Mouse (Mus musculus) MEL (cell line): ENCODE measurements around the gene Nabp2. TPM values are rescaled to one million over a fixed set of nuclear protein-coding genes. Genes with fewer than 3 reads are reported as not detected.

Experiments
- DNase-seq: peaks from one replicate; pipeline ENCODE4 v3.0.0; 2011; ENCODE audit warnings: low read depth, low spot score
- H3K27ac ChIP-seq: 2 replicates; pipeline ENCODE4 v1.5.1; 2012; ENCODE audit warnings: low read depth, mild to moderate bottlenecking, control low read depth, low read length, moderate library complexity; ENCODE audit not compliant: control insufficient read depth
- H3K27me3 ChIP-seq, 2 experiments: fragments of 150-350 bp in 1 of 2; sonication (generic) in 1 of 2; 2 replicates each; pipeline ENCODE4 v1.6.1; 2012; ENCODE audit warnings: low read length in 2 of 2, mild to moderate bottlenecking in 2 of 2, improper control_type of control experiment in 1 of 2, moderate library complexity in 1 of 2; ENCODE audit not compliant: insufficient read depth in 2 of 2, control insufficient read depth in 1 of 2
- H3K36me3 ChIP-seq, 2 experiments: 2 replicates each; pipeline ENCODE4 v1.6.1; 2012 to 2014; ENCODE audit warnings: low read length in 2 of 2, improper control_type of control experiment in 1 of 2, inconsistent platforms in 1 of 2, mild to moderate bottlenecking in 1 of 2; ENCODE audit not compliant: insufficient read depth in 2 of 2, control insufficient read depth in 1 of 2
- H3K4me1 ChIP-seq, 2 experiments: fragments of 150-350 bp in 1 of 2; sonication (generic) in 1 of 2; 2 replicates each; pipeline ENCODE4 v1.6.1; 2012; ENCODE audit warnings: low read length in 2 of 2, improper control_type of control experiment in 1 of 2, mild to moderate bottlenecking in 1 of 2; ENCODE audit not compliant: insufficient read depth in 2 of 2, control insufficient read depth in 1 of 2
- H3K4me3 ChIP-seq, 2 experiments: fragments of 150-350 bp in 1 of 2; sonication (generic) in 1 of 2; 2 replicates each; pipeline ENCODE4 v1.5.1; 2012; ENCODE audit warnings: low read depth in 2 of 2, low read length in 2 of 2, mild to moderate bottlenecking in 2 of 2, moderate library complexity in 2 of 2, control low read depth in 1 of 2, improper control_type of control experiment in 1 of 2; ENCODE audit not compliant: control insufficient read depth in 1 of 2, insufficient read depth in 1 of 2
- H3K79me2 ChIP-seq: 2 replicates; pipeline ENCODE4 v1.6.1; 2012; ENCODE audit warnings: mild to moderate bottlenecking, low read length, moderate library complexity; ENCODE audit not compliant: control insufficient read depth, poor library complexity, insufficient read depth
- H3K9ac ChIP-seq: 2 replicates; pipeline ENCODE4 v1.6.1; 2012; ENCODE audit warnings: low read depth, mild to moderate bottlenecking, control low read depth, low read length, moderate library complexity; ENCODE audit not compliant: control insufficient read depth, poor library complexity, severe bottlenecking
- H3K9me3 ChIP-seq: fragments of 150-350 bp; sonication (generic); replicated peaks from 2 replicates; pipeline ENCODE4 v1.6.1; 2012; ENCODE audit warnings: mild to moderate bottlenecking, low read length, improper control_type of control experiment, moderate library complexity; ENCODE audit not compliant: insufficient read depth
- CHD1 ChIP-seq: IDR thresholded peaks from 2 replicates; pipeline ENCODE4 v1.6.1; 2012; ENCODE audit warnings: low read depth, mild to moderate bottlenecking, inconsistent platforms, low read length, improper control_type of control experiment
- CHD2 ChIP-seq: IDR thresholded peaks from 2 replicates; pipeline ENCODE4 v1.6.1; 2011; ENCODE audit warnings: low read length, improper control_type of control experiment
- E2F4 ChIP-seq: IDR thresholded peaks from 2 replicates; pipeline ENCODE4 v1.6.1; 2011; ENCODE audit warnings: low read depth, low read length, improper control_type of control experiment, borderline replicate concordance
- ETS1 ChIP-seq: IDR thresholded peaks from 2 replicates; pipeline ENCODE4 v1.6.1; 2012; ENCODE audit warnings: low read depth, mild to moderate bottlenecking, inconsistent platforms, low read length, improper control_type of control experiment, moderate library complexity
- GABPA ChIP-seq: IDR thresholded peaks from 2 replicates; pipeline ENCODE4 v1.6.1; 2012; ENCODE audit warnings: low read depth, mild to moderate bottlenecking, inconsistent platforms, low read length, improper control_type of control experiment, moderate library complexity
- GATA1 ChIP-seq: IDR thresholded peaks from 2 replicates; pipeline ENCODE4 v1.6.1; 2011; ENCODE audit warnings: low read depth, low read length, improper control_type of control experiment
- HCFC1 ChIP-seq: IDR thresholded peaks from 2 replicates; pipeline ENCODE4 v1.6.1; 2012; ENCODE audit warnings: low read depth, mild to moderate bottlenecking, inconsistent platforms, low read length, improper control_type of control experiment, moderate library complexity
- JUND ChIP-seq: IDR thresholded peaks from 2 replicates; pipeline ENCODE4 v1.6.1; 2011; ENCODE audit warnings: low read depth, mild to moderate bottlenecking, improper control_type of control experiment, low read length
- KAT2A ChIP-seq: conservative IDR thresholded peaks from 2 replicates; pipeline ENCODE4 v1.6.1; 2012; ENCODE audit warnings: low read depth, low read length, improper control_type of control experiment, inconsistent platforms
- MAX ChIP-seq: IDR thresholded peaks from 2 replicates; pipeline ENCODE4 v1.6.1; 2011; ENCODE audit warnings: low read length, improper control_type of control experiment
- MAZ ChIP-seq: IDR thresholded peaks from 2 replicates; pipeline ENCODE4 v1.6.1; 2012; ENCODE audit warnings: low read depth, mild to moderate bottlenecking, inconsistent platforms, low read length, improper control_type of control experiment
- MEF2A ChIP-seq: IDR thresholded peaks from 2 replicates; pipeline ENCODE4 v1.6.1; 2014; ENCODE audit warnings: low read depth, mild to moderate bottlenecking, inconsistent platforms, low read length, improper control_type of control experiment; ENCODE audit not compliant: poor library complexity, insufficient replicate concordance, severe bottlenecking; ENCODE audit errors: extremely low read depth
- MXI1 ChIP-seq: IDR thresholded peaks from 2 replicates; pipeline ENCODE4 v1.6.1; 2011; ENCODE audit warnings: mild to moderate bottlenecking, low read depth, low read length, improper control_type of control experiment
- MYB ChIP-seq: IDR thresholded peaks from 2 replicates; pipeline ENCODE4 v1.6.1; 2011; ENCODE audit warnings: mild to moderate bottlenecking, low read depth, low read length, improper control_type of control experiment
- NELFE ChIP-seq: IDR thresholded peaks from 2 replicates; pipeline ENCODE4 v1.6.1; 2011; ENCODE audit warnings: low read depth, low read length, improper control_type of control experiment
- NRF1 ChIP-seq: IDR thresholded peaks from 2 replicates; pipeline ENCODE4 v1.6.1; 2014; ENCODE audit warnings: low read depth, mild to moderate bottlenecking, inconsistent platforms, low read length, improper control_type of control experiment, moderate library complexity; ENCODE audit not compliant: poor library complexity, insufficient read depth, severe bottlenecking
- POLR2AphosphoS5 ChIP-seq: IDR thresholded peaks from 2 replicates; pipeline ENCODE4 v1.6.1; 2012; ENCODE audit warnings: low read depth, borderline replicate concordance, mild to moderate bottlenecking, inconsistent platforms, low read length, moderate library complexity, mixed read lengths
- RAD21 ChIP-seq: IDR thresholded peaks from 2 replicates; pipeline ENCODE4 v1.6.1; 2011; ENCODE audit warnings: mild to moderate bottlenecking, low read depth, low read length, improper control_type of control experiment
- RCOR1 ChIP-seq: IDR thresholded peaks from 2 replicates; pipeline ENCODE4 v1.6.1; 2012; ENCODE audit warnings: low read depth, mild to moderate bottlenecking, inconsistent platforms, low read length, improper control_type of control experiment
- SIN3A ChIP-seq: IDR thresholded peaks from 2 replicates; pipeline ENCODE4 v1.6.1; 2012; ENCODE audit warnings: low read length, improper control_type of control experiment, inconsistent platforms
- SMC3 ChIP-seq: IDR thresholded peaks from 2 replicates; pipeline ENCODE4 v1.6.1; 2011; ENCODE audit warnings: low read depth, low read length, improper control_type of control experiment
- TAL1 ChIP-seq: IDR thresholded peaks from 2 replicates; pipeline ENCODE4 v1.6.1; 2012; ENCODE audit warnings: mild to moderate bottlenecking, inconsistent platforms, low read length, moderate library complexity, mixed read lengths
- TCF12 ChIP-seq: IDR thresholded peaks from 2 replicates; pipeline ENCODE4 v1.6.1; 2014; ENCODE audit warnings: low read depth, mild to moderate bottlenecking, inconsistent platforms, low read length, improper control_type of control experiment, moderate library complexity
- UBTF ChIP-seq: IDR thresholded peaks from 2 replicates; pipeline ENCODE4 v1.6.1; 2012; ENCODE audit warnings: low read depth, mild to moderate bottlenecking, inconsistent platforms, low read length, improper control_type of control experiment, moderate library complexity, borderline replicate concordance; ENCODE audit not compliant: insufficient read depth
- USF1 ChIP-seq: IDR thresholded peaks from 2 replicates; pipeline ENCODE4 v1.6.1; 2014; ENCODE audit warnings: low read depth, mild to moderate bottlenecking, inconsistent platforms, low read length, improper control_type of control experiment, moderate library complexity
- USF2 ChIP-seq, 2 experiments: IDR thresholded peaks; 2 replicates each; pipeline ENCODE4 v1.6.1; 2011 to 2012; ENCODE audit warnings: improper control_type of control experiment in 2 of 2, low read length in 2 of 2, borderline replicate concordance in 1 of 2, inconsistent platforms in 1 of 2, low read depth in 1 of 2, mild to moderate bottlenecking in 1 of 2; ENCODE audit not compliant: insufficient read depth in 1 of 2
- ZKSCAN1 ChIP-seq: IDR thresholded peaks from 2 replicates; pipeline ENCODE4 v1.6.1; 2012; ENCODE audit warnings: low read depth, mild to moderate bottlenecking, inconsistent platforms, low read length, improper control_type of control experiment, moderate library complexity
- ZMIZ1 ChIP-seq: IDR thresholded peaks from 2 replicates; pipeline ENCODE4 v1.6.1; 2012; ENCODE audit warnings: low read depth, mild to moderate bottlenecking, inconsistent platforms, low read length, improper control_type of control experiment, moderate library complexity
- ZNF384 ChIP-seq: IDR thresholded peaks from 2 replicates; pipeline ENCODE4 v1.6.1; 2012; ENCODE audit warnings: low read depth, mild to moderate bottlenecking, inconsistent platforms, low read length, improper control_type of control experiment
- polyA plus RNA-seq, 2 experiments: library from polyadenylated mRNA; stranded (reverse) in 1 of 2; unstranded in 1 of 2; fragments of >175 nt in 1 of 2; fragments of >200 nt in 1 of 2; gene quantifications; 2 replicates each; pipeline versions ENCODE4 v1.2.1 to v1.2.4; 2012; ENCODE audit warnings: low replicate concordance in 2 of 2, low read depth in 1 of 2; ENCODE audit not compliant: insufficient read length in 2 of 2, insufficient read depth in 1 of 2, missing spikeins in 1 of 2
- total RNA-seq: library from RNA; depleted of rRNA; stranded (reverse); fragments of 300-350 nt; gene quantifications from 2 replicates; pipeline ENCODE4 v1.2.3, GENCODE M21; 2012

The Nabp2 gene
- total and polyA plus RNA-seq, 3 experiments: 33.7 to 249 (median 166) TPM

DNA sequence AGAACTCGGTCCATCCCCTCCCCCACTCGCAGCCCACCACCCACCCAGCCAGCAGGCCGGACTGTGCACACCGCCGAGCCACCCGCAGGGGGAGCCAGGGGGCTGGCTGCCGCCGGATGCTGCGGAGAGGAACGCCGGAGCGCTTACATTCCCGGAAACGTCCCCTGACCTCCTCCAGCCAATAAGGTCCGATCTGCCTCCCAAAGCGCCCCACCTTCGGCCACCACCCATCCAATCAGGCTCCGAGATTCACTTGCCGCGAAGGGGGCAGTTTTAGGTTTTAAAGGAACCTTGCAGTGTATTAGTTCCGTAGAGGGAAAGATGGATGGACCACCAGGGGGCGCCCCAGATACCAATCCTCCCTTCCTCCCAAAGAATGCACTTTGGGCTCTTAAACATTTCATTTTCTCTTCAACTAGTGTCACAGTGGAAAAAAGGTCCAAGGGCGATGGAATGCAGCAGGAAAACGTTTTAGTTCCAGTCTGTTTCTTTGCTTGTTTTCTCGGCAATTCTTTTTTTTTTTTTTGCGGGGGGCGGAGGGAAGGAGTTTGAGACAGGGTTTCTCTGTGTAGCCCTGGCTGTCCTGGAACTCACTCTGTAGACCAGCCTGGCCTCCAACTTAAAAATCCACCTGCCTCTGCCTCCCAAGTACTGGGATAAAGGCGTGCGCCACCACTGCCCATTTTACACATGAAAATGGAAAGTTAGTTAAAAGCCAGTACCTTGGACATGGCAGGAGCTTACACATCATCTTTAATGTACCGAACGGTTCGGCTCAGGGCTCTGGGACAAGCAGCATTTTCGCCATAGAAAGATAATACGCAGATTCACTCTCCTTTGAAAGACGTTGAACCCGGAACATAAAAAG, 1.4 kb downstream of the Nabp2 start (continued):
- TF ChIP-seq TCF12: no peak; the same call in 1 of the 2 replicates
- peak; percentile 56 for TF ChIP-seq ZNF384
- TF ChIP-seq, all 39 proteins: peak for 20

DNA sequence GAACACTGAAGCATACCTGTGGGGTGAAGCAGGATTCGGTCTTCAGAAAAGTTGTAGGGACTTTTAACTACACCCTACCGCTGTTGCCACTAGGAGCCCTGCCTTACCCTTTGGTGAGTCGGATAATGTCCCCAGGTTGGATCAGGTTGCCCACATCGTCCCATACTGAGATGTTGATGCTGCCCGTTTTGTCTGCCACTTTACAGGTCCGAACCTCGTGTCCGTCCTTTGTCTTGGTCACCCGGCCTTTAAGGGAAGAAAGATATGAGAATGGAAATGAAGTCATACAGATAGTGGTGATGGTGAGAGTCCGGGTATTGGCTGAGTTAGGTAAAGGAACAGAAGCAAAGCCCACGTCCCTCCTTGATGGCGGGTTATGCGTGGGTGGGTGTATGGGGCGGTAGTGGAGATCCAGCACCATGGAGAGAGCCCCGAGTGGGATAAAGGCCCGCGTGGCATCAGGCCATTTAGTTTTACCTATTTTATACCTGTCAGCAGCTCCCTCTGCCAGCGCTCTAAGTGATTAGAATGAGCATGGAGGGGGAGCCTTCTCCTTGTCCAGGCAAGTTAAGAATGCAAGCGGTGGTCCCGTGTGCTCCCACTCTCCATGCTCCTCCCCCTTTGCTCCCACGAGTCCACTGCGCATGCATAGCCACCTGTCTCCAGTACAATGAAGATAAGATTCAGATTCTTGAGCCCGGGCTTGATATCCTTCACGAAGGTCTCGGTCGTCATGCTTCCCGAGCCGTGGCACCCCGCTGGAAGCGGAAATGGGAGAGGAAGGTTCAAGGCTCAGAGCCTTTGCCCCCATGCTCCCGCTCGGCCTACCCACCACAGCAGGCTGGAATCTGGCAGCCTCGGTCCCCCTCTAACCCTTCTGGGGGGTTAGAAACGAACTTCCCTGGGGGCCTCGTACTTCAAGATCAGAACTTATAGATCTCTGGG, 2.4 kb downstream of the Nabp2 start:
- H3K36me3 ChIP-seq: peaks cover 0 to 9% of the 10 kb centered on the region in 2 experiments; a peak in 2 of 4 replicates
- H3K79me2 ChIP-seq: peaks cover 31% of the 10 kb centered on the region
- H3K27me3 ChIP-seq: no peaks in the 10 kb centered on the region
- H3K9ac ChIP-seq: peak overlapping the region; percentile 91
- peak overlapping the region; percentile 61 for H3K27ac ChIP-seq
- peak overlapping the region; percentile 76 to 90 for H3K4me3 ChIP-seq
- H3K4me1 ChIP-seq: peaks cover 0 to 8% of the 10 kb centered on the region in 2 experiments; a peak in 2 of 4 replicates
- no peaks in the 10 kb centered on the region for H3K9me3 ChIP-seq
- peak; percentile 58 for DNase-seq
- TF ChIP-seq RAD21: no peak
- no peak for TF ChIP-seq USF2 (IDR thresholded peaks at IDR 0.05; ENCODE audit: borderline replicate concordance in 1 of 2, insufficient read depth in 1 of 2, low read depth in 1 of 2, low read length in 2 of 2)
- TF ChIP-seq MEF2A: no peak
- TF ChIP-seq MXI1: peak; percentile 77
- TF ChIP-seq CHD2: no peak
- peak; percentile 69 for TF ChIP-seq NRF1
- TF ChIP-seq POLR2AphosphoS5: no peak
- no peak for TF ChIP-seq E2F4
- 0 out of 2 replicates have a peak, but pooled peaks have one; percentile 21 for TF ChIP-seq TCF12
- no peak for TF ChIP-seq USF1
- TF ChIP-seq ETS1: no peak
- no peak for TF ChIP-seq HCFC1
- TF ChIP-seq JUND: no peak
- no peak for TF ChIP-seq ZMIZ1
- TF ChIP-seq NELFE: peak; percentile 21; the same call in 1 of the 2 replicates
- no peak for TF ChIP-seq ZKSCAN1
- TF ChIP-seq KAT2A: no peak
- no peak for TF ChIP-seq RCOR1
- no peak for TF ChIP-seq MAZ
- no peak for TF ChIP-seq GABPA
- TF ChIP-seq TAL1: no peak
- TF ChIP-seq ZNF384: no peak
- peak; percentile 47; the same call in 1 of the 2 replicates for TF ChIP-seq SIN3A
- TF ChIP-seq GATA1: peak; percentile 7; the same call in 1 of the 2 replicates
- TF ChIP-seq CHD1: 0 out of 2 replicates have a peak, but pooled peaks have one; percentile 51
- TF ChIP-seq UBTF: no peak
- no peak for TF ChIP-seq SMC3
- TF ChIP-seq MYB: no peak
- TF ChIP-seq MAX: no peak; the same call in none of the 2 replicates
